Mouse (Mus musculus) G1E (cell line): ENCODE results near the gene Gm36028.

Source experiments
- CTCF ChIP-seq: IDR thresholded peaks from 2 replicates; pipeline ENCODE4 v1.5.1; 2012; ENCODE audit warnings: low read depth, low read length, inconsistent platforms, mixed read lengths
- GATA1 ChIP-seq: IDR thresholded peaks from 2 replicates; pipeline ENCODE4 v1.6.1; 2012; ENCODE audit warnings: borderline replicate concordance, low read length, inconsistent platforms, mixed read lengths
- POLR2AphosphoS5 ChIP-seq: IDR thresholded peaks from 2 replicates; pipeline ENCODE4 v1.6.1; 2012; ENCODE audit warnings: low read depth, low read length, inconsistent platforms; ENCODE audit not compliant: insufficient replicate concordance

- TF ChIP-seq CTCF (no peak), GATA1 (no peak), POLR2AphosphoS5 (no peak)
Measured at GRCm38 (mm10) chr16:37879750-37880419, 18.9 kb upstream of the Gm36028 start.
